Mouse (Mus musculus) kidney, adult 2 months (tissue): ENCODE measurements around the gene Dctd.

Experiments
- CTCF ChIP-seq: fragments of 200-500 bp; conservative IDR thresholded peaks from 2 replicates; pipeline ENCODE4 v1.5.1; 2011; ENCODE audit warnings: low read depth, mild to moderate bottlenecking, control low read depth, low read length, moderate library complexity, mixed read lengths; ENCODE audit not compliant: insufficient read depth, insufficient read length
- POLR2A ChIP-seq: fragments of 200-500 bp; IDR thresholded peaks from one replicate; pipeline ENCODE4 v1.6.1; 2011; ENCODE audit warnings: low read depth, low read length, control low read depth

- TF ChIP-seq CTCF (no peak), POLR2A (no peak)
Observed at GRCm38 (mm10) chr8:48124857-48125256, 26.0 kb downstream of the Dctd start.
